Mouse (Mus musculus) MEL (cell line): ENCODE results near the gene Stat2. TPM values are rescaled to one million over a fixed set of nuclear protein-coding genes. Genes with fewer than 3 reads are reported as not detected.
A peak's percentile ranks its signal among the peaks of the same experiment; 100 is the strongest.

Source experiments
- DNase-seq: peaks from one replicate; pipeline ENCODE4 v3.0.0; 2011; ENCODE audit warnings: low read depth, low spot score
- H3K27ac ChIP-seq: 2 replicates; pipeline ENCODE4 v1.5.1; 2012; ENCODE audit warnings: low read depth, mild to moderate bottlenecking, control low read depth, low read length, moderate library complexity; ENCODE audit not compliant: control insufficient read depth
- H3K27me3 ChIP-seq, 2 experiments: fragments of 150-350 bp in 1 of 2; sonication (generic) in 1 of 2; 2 replicates each; pipeline ENCODE4 v1.6.1; 2012; ENCODE audit warnings: low read length in 2 of 2, mild to moderate bottlenecking in 2 of 2, improper control_type of control experiment in 1 of 2, moderate library complexity in 1 of 2; ENCODE audit not compliant: insufficient read depth in 2 of 2, control insufficient read depth in 1 of 2
- H3K36me3 ChIP-seq, 2 experiments: 2 replicates each; pipeline ENCODE4 v1.6.1; 2012 to 2014; ENCODE audit warnings: low read length in 2 of 2, improper control_type of control experiment in 1 of 2, inconsistent platforms in 1 of 2, mild to moderate bottlenecking in 1 of 2; ENCODE audit not compliant: insufficient read depth in 2 of 2, control insufficient read depth in 1 of 2
- H3K4me1 ChIP-seq, 2 experiments: fragments of 150-350 bp in 1 of 2; sonication (generic) in 1 of 2; 2 replicates each; pipeline ENCODE4 v1.6.1; 2012; ENCODE audit warnings: low read length in 2 of 2, improper control_type of control experiment in 1 of 2, mild to moderate bottlenecking in 1 of 2; ENCODE audit not compliant: insufficient read depth in 2 of 2, control insufficient read depth in 1 of 2
- H3K4me3 ChIP-seq, 2 experiments: fragments of 150-350 bp in 1 of 2; sonication (generic) in 1 of 2; 2 replicates each; pipeline ENCODE4 v1.5.1; 2012; ENCODE audit warnings: low read depth in 2 of 2, low read length in 2 of 2, mild to moderate bottlenecking in 2 of 2, moderate library complexity in 2 of 2, control low read depth in 1 of 2, improper control_type of control experiment in 1 of 2; ENCODE audit not compliant: control insufficient read depth in 1 of 2, insufficient read depth in 1 of 2
- H3K79me2 ChIP-seq: 2 replicates; pipeline ENCODE4 v1.6.1; 2012; ENCODE audit warnings: mild to moderate bottlenecking, low read length, moderate library complexity; ENCODE audit not compliant: control insufficient read depth, poor library complexity, insufficient read depth
- H3K9ac ChIP-seq: 2 replicates; pipeline ENCODE4 v1.6.1; 2012; ENCODE audit warnings: low read depth, mild to moderate bottlenecking, control low read depth, low read length, moderate library complexity; ENCODE audit not compliant: control insufficient read depth, poor library complexity, severe bottlenecking
- H3K9me3 ChIP-seq: fragments of 150-350 bp; sonication (generic); replicated peaks from 2 replicates; pipeline ENCODE4 v1.6.1; 2012; ENCODE audit warnings: mild to moderate bottlenecking, low read length, improper control_type of control experiment, moderate library complexity; ENCODE audit not compliant: insufficient read depth
- CHD1 ChIP-seq: IDR thresholded peaks from 2 replicates; pipeline ENCODE4 v1.6.1; 2012; ENCODE audit warnings: low read depth, mild to moderate bottlenecking, inconsistent platforms, low read length, improper control_type of control experiment
- CHD2 ChIP-seq: IDR thresholded peaks from 2 replicates; pipeline ENCODE4 v1.6.1; 2011; ENCODE audit warnings: low read length, improper control_type of control experiment
- CTCF ChIP-seq, 3 experiments: IDR thresholded peaks in 2 of 3; conservative IDR thresholded peaks in 1 of 3; 2 replicates each; pipeline ENCODE4 v1.5.1; 2011 to 2012; ENCODE audit warnings: low read length in 3 of 3, low read depth in 2 of 3, mild to moderate bottlenecking in 2 of 3, improper control_type of control experiment in 1 of 3, inconsistent platforms in 1 of 3, mixed read lengths in 1 of 3, moderate library complexity in 1 of 3; ENCODE audit not compliant: control insufficient read depth in 1 of 3, insufficient read depth in 1 of 3, poor library complexity in 1 of 3, severe bottlenecking in 1 of 3
- E2F4 ChIP-seq: IDR thresholded peaks from 2 replicates; pipeline ENCODE4 v1.6.1; 2011; ENCODE audit warnings: low read depth, low read length, improper control_type of control experiment, borderline replicate concordance
- ELF1 ChIP-seq: IDR thresholded peaks from 2 replicates; pipeline ENCODE4 v1.6.1; 2014; ENCODE audit warnings: low read depth, mild to moderate bottlenecking, inconsistent platforms, low read length, improper control_type of control experiment, moderate library complexity
- EP300 ChIP-seq, 2 experiments: IDR thresholded peaks; 2 replicates each; pipeline ENCODE4 v1.6.1; 2011; ENCODE audit warnings: improper control_type of control experiment in 2 of 2, low read length in 2 of 2, low read depth in 1 of 2, mild to moderate bottlenecking in 1 of 2
- ETS1 ChIP-seq: IDR thresholded peaks from 2 replicates; pipeline ENCODE4 v1.6.1; 2012; ENCODE audit warnings: low read depth, mild to moderate bottlenecking, inconsistent platforms, low read length, improper control_type of control experiment, moderate library complexity
- GATA1 ChIP-seq: IDR thresholded peaks from 2 replicates; pipeline ENCODE4 v1.6.1; 2011; ENCODE audit warnings: low read depth, low read length, improper control_type of control experiment
- HCFC1 ChIP-seq: IDR thresholded peaks from 2 replicates; pipeline ENCODE4 v1.6.1; 2012; ENCODE audit warnings: low read depth, mild to moderate bottlenecking, inconsistent platforms, low read length, improper control_type of control experiment, moderate library complexity
- JUND ChIP-seq: IDR thresholded peaks from 2 replicates; pipeline ENCODE4 v1.6.1; 2011; ENCODE audit warnings: low read depth, mild to moderate bottlenecking, improper control_type of control experiment, low read length
- KAT2A ChIP-seq: conservative IDR thresholded peaks from 2 replicates; pipeline ENCODE4 v1.6.1; 2012; ENCODE audit warnings: low read depth, low read length, improper control_type of control experiment, inconsistent platforms
- MAFK ChIP-seq: IDR thresholded peaks from 2 replicates; pipeline ENCODE4 v1.6.1; 2011; ENCODE audit warnings: low read depth, mild to moderate bottlenecking, low read length, improper control_type of control experiment, borderline replicate concordance
- MAZ ChIP-seq: IDR thresholded peaks from 2 replicates; pipeline ENCODE4 v1.6.1; 2012; ENCODE audit warnings: low read depth, mild to moderate bottlenecking, inconsistent platforms, low read length, improper control_type of control experiment
- MEF2A ChIP-seq: IDR thresholded peaks from 2 replicates; pipeline ENCODE4 v1.6.1; 2014; ENCODE audit warnings: low read depth, mild to moderate bottlenecking, inconsistent platforms, low read length, improper control_type of control experiment; ENCODE audit not compliant: poor library complexity, insufficient replicate concordance, severe bottlenecking; ENCODE audit errors: extremely low read depth
- MXI1 ChIP-seq: IDR thresholded peaks from 2 replicates; pipeline ENCODE4 v1.6.1; 2011; ENCODE audit warnings: mild to moderate bottlenecking, low read depth, low read length, improper control_type of control experiment
- MYC ChIP-seq: IDR thresholded peaks from 2 replicates; pipeline ENCODE4 v1.6.1; 2011; ENCODE audit warnings: low read depth, mild to moderate bottlenecking, low read length, improper control_type of control experiment, moderate library complexity
- NELFE ChIP-seq: IDR thresholded peaks from 2 replicates; pipeline ENCODE4 v1.6.1; 2011; ENCODE audit warnings: low read depth, low read length, improper control_type of control experiment
- NRF1 ChIP-seq: IDR thresholded peaks from 2 replicates; pipeline ENCODE4 v1.6.1; 2014; ENCODE audit warnings: low read depth, mild to moderate bottlenecking, inconsistent platforms, low read length, improper control_type of control experiment, moderate library complexity; ENCODE audit not compliant: poor library complexity, insufficient read depth, severe bottlenecking
- POLR2A ChIP-seq, 2 experiments: IDR thresholded peaks; 2 replicates each; pipeline ENCODE4 v1.6.1; 2011 to 2012; ENCODE audit warnings: low read length in 2 of 2, mild to moderate bottlenecking in 2 of 2, control low read depth in 1 of 2, improper control_type of control experiment in 1 of 2, low read depth in 1 of 2, moderate library complexity in 1 of 2; ENCODE audit not compliant: control insufficient read depth in 1 of 2, insufficient read depth in 1 of 2, poor library complexity in 1 of 2
- POLR2AphosphoS5 ChIP-seq: IDR thresholded peaks from 2 replicates; pipeline ENCODE4 v1.6.1; 2012; ENCODE audit warnings: low read depth, borderline replicate concordance, mild to moderate bottlenecking, inconsistent platforms, low read length, moderate library complexity, mixed read lengths
- RCOR1 ChIP-seq: IDR thresholded peaks from 2 replicates; pipeline ENCODE4 v1.6.1; 2012; ENCODE audit warnings: low read depth, mild to moderate bottlenecking, inconsistent platforms, low read length, improper control_type of control experiment
- SIN3A ChIP-seq: IDR thresholded peaks from 2 replicates; pipeline ENCODE4 v1.6.1; 2012; ENCODE audit warnings: low read length, improper control_type of control experiment, inconsistent platforms
- TBP ChIP-seq: IDR thresholded peaks from 2 replicates; pipeline ENCODE4 v1.8.0; 2011; ENCODE audit warnings: low read depth, low read length, improper control_type of control experiment
- TCF12 ChIP-seq: IDR thresholded peaks from 2 replicates; pipeline ENCODE4 v1.6.1; 2014; ENCODE audit warnings: low read depth, mild to moderate bottlenecking, inconsistent platforms, low read length, improper control_type of control experiment, moderate library complexity
- UBTF ChIP-seq: IDR thresholded peaks from 2 replicates; pipeline ENCODE4 v1.6.1; 2012; ENCODE audit warnings: low read depth, mild to moderate bottlenecking, inconsistent platforms, low read length, improper control_type of control experiment, moderate library complexity, borderline replicate concordance; ENCODE audit not compliant: insufficient read depth
- USF1 ChIP-seq: IDR thresholded peaks from 2 replicates; pipeline ENCODE4 v1.6.1; 2014; ENCODE audit warnings: low read depth, mild to moderate bottlenecking, inconsistent platforms, low read length, improper control_type of control experiment, moderate library complexity
- USF2 ChIP-seq, 2 experiments: IDR thresholded peaks; 2 replicates each; pipeline ENCODE4 v1.6.1; 2011 to 2012; ENCODE audit warnings: improper control_type of control experiment in 2 of 2, low read length in 2 of 2, borderline replicate concordance in 1 of 2, inconsistent platforms in 1 of 2, low read depth in 1 of 2, mild to moderate bottlenecking in 1 of 2; ENCODE audit not compliant: insufficient read depth in 1 of 2
- ZC3H11A ChIP-seq: IDR thresholded peaks from 2 replicates; pipeline ENCODE4 v1.6.1; 2012; ENCODE audit warnings: low read depth, mild to moderate bottlenecking, inconsistent platforms, low read length, improper control_type of control experiment
- ZKSCAN1 ChIP-seq: IDR thresholded peaks from 2 replicates; pipeline ENCODE4 v1.6.1; 2012; ENCODE audit warnings: low read depth, mild to moderate bottlenecking, inconsistent platforms, low read length, improper control_type of control experiment, moderate library complexity
- ZMIZ1 ChIP-seq: IDR thresholded peaks from 2 replicates; pipeline ENCODE4 v1.6.1; 2012; ENCODE audit warnings: low read depth, mild to moderate bottlenecking, inconsistent platforms, low read length, improper control_type of control experiment, moderate library complexity
- ZNF384 ChIP-seq: IDR thresholded peaks from 2 replicates; pipeline ENCODE4 v1.6.1; 2012; ENCODE audit warnings: low read depth, mild to moderate bottlenecking, inconsistent platforms, low read length, improper control_type of control experiment
- polyA plus RNA-seq, 2 experiments: library from polyadenylated mRNA; stranded (reverse) in 1 of 2; unstranded in 1 of 2; fragments of >175 nt in 1 of 2; fragments of >200 nt in 1 of 2; gene quantifications; 2 replicates each; pipeline versions ENCODE4 v1.2.1 to v1.2.4; 2012; ENCODE audit warnings: low replicate concordance in 2 of 2, low read depth in 1 of 2; ENCODE audit not compliant: insufficient read length in 2 of 2, insufficient read depth in 1 of 2, missing spikeins in 1 of 2
- total RNA-seq: library from RNA; depleted of rRNA; stranded (reverse); fragments of 300-350 nt; gene quantifications from 2 replicates; pipeline ENCODE4 v1.2.3, GENCODE M21; 2012

The Stat2 gene
- total and polyA plus RNA-seq, 3 experiments, result 3.6 to 6.6 TPM; not detected in 1

DNA sequence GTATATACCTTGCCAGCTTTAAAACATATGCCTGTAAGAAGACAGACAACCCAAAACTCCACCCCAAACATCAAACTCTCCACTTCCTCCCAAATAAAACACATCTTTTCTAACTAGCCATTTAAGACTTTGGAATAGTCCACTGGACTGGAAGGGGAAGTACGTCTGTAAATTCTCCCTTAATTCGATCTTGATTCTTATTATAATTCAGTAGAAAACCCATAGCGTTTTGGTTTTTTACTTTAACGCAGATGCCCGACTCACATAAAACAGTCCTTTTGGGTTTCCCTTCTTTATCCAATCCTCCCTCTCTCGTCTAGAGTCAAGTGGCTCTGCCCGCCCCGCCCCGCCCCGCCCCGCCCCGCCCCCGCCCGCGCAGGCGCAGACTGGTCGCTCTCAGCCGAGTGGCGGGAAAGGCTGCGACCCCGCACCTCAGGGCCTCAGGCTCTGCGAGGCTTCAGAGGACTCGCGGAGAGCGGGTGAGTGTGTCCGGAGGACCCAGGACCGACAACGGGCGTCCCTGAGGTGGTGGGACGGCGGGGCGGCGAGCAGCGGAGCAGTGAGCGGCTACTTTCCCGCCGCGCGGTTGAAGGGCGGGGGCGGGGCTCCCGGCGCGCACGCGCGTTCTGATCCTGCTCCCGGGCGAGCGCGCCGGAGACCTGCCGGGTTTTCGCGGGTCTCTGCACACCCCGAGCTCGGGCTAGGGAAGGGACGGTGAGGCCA lies 38.5 kb upstream of the Stat2 start, which contains the start of gene Timeless (continued):
- TF ChIP-seq GATA1 (no peak; the same call in 1 of the 2 replicates), HCFC1 (peak; percentile 45), EP300 (IDR thresholded peaks at IDR 0.05; ENCODE audit: low read depth in 1 of 2, low read length in 2 of 2) (no peak), SIN3A (peak; percentile 50; the same call in 1 of the 2 replicates), CTCF (IDR thresholded peaks at IDR 0.05 in 2 of 3, conservative IDR thresholded peaks at IDR 0.05 in 1 of 3; ENCODE audit: control insufficient read depth in 1 of 3, insufficient read depth in 1 of 3, low read depth in 2 of 3, low read length in 3 of 3, poor library complexity in 1 of 3, severe bottlenecking in 1 of 3) (no peak), KAT2A (no peak; the same call in 1 of the 2 replicates), UBTF (0 out of 2 replicates have a peak, but pooled peaks have one; percentile 18), E2F4 (peak; percentile 93), NRF1 (peak; percentile 74), MYC (peak; percentile 58; the same call in 1 of the 2 replicates)

DNA sequence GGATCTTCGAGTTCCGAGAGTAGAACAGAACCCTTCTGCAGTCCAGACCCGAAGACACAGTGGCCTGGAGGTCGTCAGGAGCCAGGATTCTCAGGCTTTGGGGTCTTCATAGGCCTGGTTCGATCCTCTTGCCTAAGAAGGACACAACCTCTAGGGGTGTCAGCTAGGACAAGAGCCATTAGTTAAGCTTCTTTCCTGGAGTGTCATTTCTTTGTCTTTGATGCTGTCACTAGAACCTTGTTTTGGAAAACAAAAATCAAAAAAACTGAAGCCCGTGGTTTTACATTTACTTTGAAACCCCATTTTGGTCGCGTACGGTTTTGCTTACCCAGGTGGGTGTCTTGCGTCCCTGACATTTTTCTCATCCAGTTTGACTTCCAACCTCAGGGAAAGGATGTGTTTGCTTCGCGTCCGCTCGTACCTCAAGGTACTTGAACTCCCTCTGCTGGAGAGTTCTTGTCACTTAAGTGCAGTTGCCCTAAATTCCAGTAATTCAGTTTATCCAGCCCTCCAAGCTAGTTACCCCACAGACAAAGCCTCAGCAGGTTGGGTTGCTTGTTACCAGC lies 37.9 kb upstream of the Stat2 start:
- H3K27me3 ChIP-seq, result no peaks in the 10 kb centered on the region
- H3K27ac ChIP-seq, result peak overlapping the region; percentile 93
- H3K4me3 ChIP-seq, result peak overlapping the region; percentile 79 to 85
- peak overlapping the region; percentile 94 for H3K9ac ChIP-seq
- DNase-seq, result peak; percentile 92
- peaks cover 0 to 13% of the 10 kb centered on the region in 2 experiments; a peak in 2 of 4 replicates for H3K36me3 ChIP-seq
- no peaks in the 10 kb centered on the region for H3K9me3 ChIP-seq
- peaks cover 5 to 11% of the 10 kb centered on the region in 2 experiments for H3K4me1 ChIP-seq
- peaks cover 14% of the 10 kb centered on the region for H3K79me2 ChIP-seq
- TF ChIP-seq RCOR1, result no peak
- TF ChIP-seq MAFK, result no peak
- TF ChIP-seq USF2 (IDR thresholded peaks at IDR 0.05; ENCODE audit: borderline replicate concordance in 1 of 2, insufficient read depth in 1 of 2, low read depth in 1 of 2, low read length in 2 of 2), result no peak
- no peak for TF ChIP-seq MAZ
- TF ChIP-seq CTCF (IDR thresholded peaks at IDR 0.05 in 2 of 3, conservative IDR thresholded peaks at IDR 0.05 in 1 of 3; ENCODE audit: control insufficient read depth in 1 of 3, insufficient read depth in 1 of 3, low read depth in 2 of 3, low read length in 3 of 3, poor library complexity in 1 of 3, severe bottlenecking in 1 of 3), result peak; percentile 49 to 78 (median 68)
- TF ChIP-seq POLR2A (IDR thresholded peaks at IDR 0.05; ENCODE audit: control insufficient read depth in 1 of 2, insufficient read depth in 1 of 2, low read depth in 1 of 2, low read length in 2 of 2, poor library complexity in 1 of 2), result no peak
- TF ChIP-seq ZMIZ1, result no peak
- no peak for TF ChIP-seq JUND
- no peak for TF ChIP-seq POLR2AphosphoS5
- no peak for TF ChIP-seq EP300 (IDR thresholded peaks at IDR 0.05; ENCODE audit: low read depth in 1 of 2, low read length in 2 of 2)
- TF ChIP-seq ZNF384, result no peak
- TF ChIP-seq NRF1, result no peak
- TF ChIP-seq CHD1, result peak; percentile 58; the same call in 1 of the 2 replicates
- TF ChIP-seq ZKSCAN1, result no peak
- TF ChIP-seq ELF1, result no peak
- no peak for TF ChIP-seq GATA1
- no peak for TF ChIP-seq CHD2
- TF ChIP-seq MEF2A, result no peak
- peak; percentile 36 for TF ChIP-seq ZC3H11A
- peak; percentile 42; the same call in 1 of the 2 replicates for TF ChIP-seq ETS1
- TF ChIP-seq NELFE, result no peak
- TF ChIP-seq USF1, result no peak
- peak; percentile 26; the same call in 1 of the 2 replicates for TF ChIP-seq MXI1
- peak; percentile 50; the same call in 1 of the 2 replicates for TF ChIP-seq TBP
- TF ChIP-seq TCF12, result no peak
